Mouse (Mus musculus): ENCODE results near the gene Clhc1. TPM values are rescaled to one million over a fixed set of nuclear protein-coding genes. Genes with fewer than 3 reads are reported as not detected.
A peak's percentile ranks its signal among the peaks of the same experiment; 100 is the strongest.
"Not testable (repeated sequence)": the region's sequence is repeated elsewhere in the genome, so short reads cannot be mapped to it uniquely, and the experiment has no call there.

The Clhc1 gene
- total RNA-seq, 2 experiments from 2014 or later, result 0.21 TPM; not detected in 1

GRCm38 (mm10) chr11:29544225-29544945 is 3.4 kb upstream of the Clhc1 start:
- Histone ChIP-seq H3K4me3 (no peak overlapping the region), H3K27ac (no peak overlapping the region)
- DNase-seq (ENCODE audit: extremely low spot score in 1 of 2, low spot score in 2 of 2), result no peak
- intact Hi-C loops (cut with DNase I), result no loop called here
- TF ChIP-seq CTCF (IDR thresholded peaks at IDR 0.05), result no peak

- not testable (repeated sequence) for H3K4me3 ChIP-seq; H3K27ac ChIP-seq; DNase-seq (ENCODE audit: extremely low spot score in 1 of 2, low spot score in 2 of 2)
- intact Hi-C loops (cut with DNase I), result loop anchor here (5.0 kb wide), 1 partner anchor 337 kb away; no protein-coding TSS in a partner anchor
Observed at GRCm38 (mm10) chr11:29545150-29545752, 2.5 kb upstream of the Clhc1 start.

DNA sequence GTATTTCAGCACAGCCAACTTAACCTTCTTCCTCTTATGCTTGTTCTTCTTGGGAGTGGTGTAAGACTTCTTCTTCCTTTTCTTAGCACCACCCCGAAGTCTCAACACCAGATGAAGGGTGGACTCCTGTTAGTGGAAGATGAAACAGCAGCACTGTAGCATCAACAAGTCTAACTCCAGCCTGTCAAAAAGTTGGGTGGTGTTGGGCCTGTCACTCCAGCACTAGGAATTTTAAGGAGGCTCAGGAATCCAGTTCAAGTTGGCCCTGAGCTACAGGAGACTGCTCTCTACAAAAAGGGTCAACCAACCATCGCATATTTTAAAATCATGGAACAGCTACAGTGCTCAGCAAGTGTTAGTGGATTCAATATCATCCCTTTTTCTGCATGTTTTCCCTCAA is 1.5 kb upstream of the Clhc1 start:
- not testable (repeated sequence) for DNase-seq (ENCODE audit: extremely low spot score in 1 of 2, low spot score in 2 of 2); H3K27ac ChIP-seq; H3K4me3 ChIP-seq
- intact Hi-C loops (cut with DNase I), result loop anchor here (2.0 to 5.0 kb wide), 2 partner anchors 19 to 336 kb away; partner anchors contain the start of gene Mtif2

DNA sequence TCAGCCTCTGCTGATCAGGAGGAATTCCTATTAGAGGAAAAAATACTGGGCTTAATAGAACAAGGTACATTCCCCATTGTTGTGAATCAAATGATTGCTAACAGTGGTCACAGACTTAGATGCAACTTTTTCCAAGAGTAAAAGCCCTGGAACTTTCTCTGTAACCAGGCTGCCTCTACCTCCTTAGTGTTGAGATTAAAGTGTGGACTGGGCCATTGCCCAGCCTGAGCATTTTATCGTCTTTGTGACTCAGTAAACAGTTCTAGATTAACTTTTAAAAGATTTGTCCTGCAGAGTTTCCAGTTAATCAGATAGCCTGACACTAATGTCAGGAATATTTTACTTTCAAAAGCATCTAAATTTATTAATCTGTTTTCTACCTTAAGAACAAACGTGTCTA is 988 bp upstream of the Clhc1 start:
- intact Hi-C loops (cut with DNase I), result loop anchor here (2.0 to 5.0 kb wide), 2 partner anchors 20 to 336 kb away; partner anchors contain the start of gene Mtif2
- no peak for DNase-seq (ENCODE audit: extremely low spot score in 1 of 2, low spot score in 2 of 2)

DNA sequence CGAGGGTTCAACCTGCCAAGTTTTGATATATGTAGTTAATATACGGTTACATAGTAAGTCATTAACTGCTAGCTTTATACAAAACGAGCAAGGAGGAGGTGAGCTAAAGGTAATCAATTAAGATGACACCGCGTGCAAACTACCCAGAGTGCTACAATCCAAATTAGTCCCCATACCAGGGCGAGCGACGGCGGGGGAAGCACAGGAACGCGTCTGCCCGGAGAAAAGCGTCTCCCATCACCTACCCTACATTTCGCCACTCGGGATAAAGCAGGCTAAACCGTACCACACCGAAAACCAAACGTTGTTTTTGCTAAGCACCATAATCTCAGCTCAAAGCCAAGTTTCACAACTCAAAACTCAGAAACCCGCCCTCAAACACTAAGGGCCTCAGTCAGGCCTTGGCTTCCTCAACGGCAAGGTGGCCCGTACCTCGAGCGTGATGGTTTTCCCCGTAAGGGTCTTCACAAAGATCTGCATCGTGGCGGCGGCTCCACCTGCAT is 450 bp upstream of the Clhc1 start:
- peak overlapping the region; percentile 87 for H3K4me3 ChIP-seq
- intact Hi-C loops (cut with DNase I), result loop anchor here (2.0 to 5.0 kb wide), 2 partner anchors 20 to 335 kb away; partner anchors contain the start of gene Mtif2
- TF ChIP-seq CTCF (IDR thresholded peaks at IDR 0.05), result no peak
- H3K27ac ChIP-seq, result peak overlapping the region; percentile 98
- no peak for DNase-seq (ENCODE audit: extremely low spot score in 1 of 2, low spot score in 2 of 2)

More for the DNA sequence above, 988 bp upstream of the Clhc1 start:
- peak overlapping the region; percentile 87 for H3K4me3 ChIP-seq
- no peak overlapping the region; the same call in 1 of the 2 replicates for H3K27ac ChIP-seq
- TF ChIP-seq CTCF (IDR thresholded peaks at IDR 0.05), result no peak

- DNase-seq (ENCODE audit: extremely low spot score in 1 of 2, low spot score in 2 of 2), result no peak
- Histone ChIP-seq H3K27ac (peak overlapping the region; percentile 98), H3K4me3 (peak overlapping the region; percentile 87)
- no peak for TF ChIP-seq CTCF (IDR thresholded peaks at IDR 0.05)
- intact Hi-C loops (cut with DNase I), result loop anchor here (1.0 to 5.0 kb wide), 3 partner anchors 145 to 334 kb away; no protein-coding TSS in a partner anchor
Observed at GRCm38 (mm10) chr11:29548504-29549424, 1.0 kb downstream of the Clhc1 start.

DNA sequence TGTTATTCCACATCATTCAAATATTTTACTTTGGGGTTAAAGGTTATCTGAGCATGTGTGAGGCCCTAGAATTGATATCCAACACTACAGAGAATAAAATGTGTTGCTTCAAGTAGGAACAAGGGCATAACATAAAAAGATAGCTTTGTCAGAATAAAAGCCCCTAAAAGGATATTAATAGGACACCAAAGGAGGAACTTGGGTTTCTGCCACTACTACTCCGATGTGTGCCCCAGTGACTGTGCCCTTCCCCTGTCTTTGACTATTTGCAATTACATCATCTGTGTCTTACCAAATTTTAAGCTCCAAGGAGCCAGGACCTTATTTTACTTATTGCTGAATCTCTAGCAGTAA is 1.7 kb downstream of the Clhc1 start:
- DNase-seq (ENCODE audit: extremely low spot score in 1 of 2, low spot score in 2 of 2), result no peak
- Histone ChIP-seq H3K4me3 (no peak overlapping the region), H3K27ac (no peak overlapping the region)
- TF ChIP-seq CTCF (IDR thresholded peaks at IDR 0.05), result no peak; the same call in 1 of the 2 replicates
- intact Hi-C loops (cut with DNase I), result loop anchor here (2.0 to 5.0 kb wide), 2 partner anchors 167 to 333 kb away; no protein-coding TSS in a partner anchor

GRCm38 (mm10) chr11:29560452-29560851 is 12.7 kb downstream of the Clhc1 start:
- no peak overlapping the region for H3K4me3 ChIP-seq
- no peak for DNase-seq (ENCODE audit: extremely low spot score in 1 of 2, low spot score in 2 of 2)
- intact Hi-C loops (cut with DNase I), result no loop called here
- TF ChIP-seq CTCF (IDR thresholded peaks at IDR 0.05), result no peak
- no peak overlapping the region for H3K27ac ChIP-seq

DNA sequence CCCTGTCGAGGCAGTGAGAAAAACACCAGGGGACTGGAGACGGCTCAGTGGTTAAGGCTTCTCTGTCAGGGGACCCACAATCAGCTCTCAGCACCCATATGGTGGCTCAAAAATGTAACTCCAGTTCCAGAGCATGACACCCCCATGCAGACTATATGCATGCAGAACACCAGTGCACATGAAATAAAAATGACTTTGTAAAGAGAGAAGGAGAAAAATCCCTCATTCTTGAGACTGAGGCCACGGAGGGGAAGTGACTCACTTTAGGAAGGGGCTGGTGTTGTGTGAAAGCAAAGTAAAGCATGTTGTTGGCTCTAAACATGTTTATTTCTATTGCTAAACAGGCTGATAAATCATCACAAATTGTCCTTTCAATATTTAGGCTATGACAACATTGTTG is 13.2 kb downstream of the Clhc1 start:
- H3K27ac ChIP-seq, result no peak overlapping the region
- TF ChIP-seq CTCF (IDR thresholded peaks at IDR 0.05), result no peak
- DNase-seq (ENCODE audit: extremely low spot score in 1 of 2, low spot score in 2 of 2), result no peak
- H3K4me3 ChIP-seq, result no peak overlapping the region
- intact Hi-C loops (cut with DNase I), result no loop called here

- no peak overlapping the region for H3K27ac ChIP-seq
- intact Hi-C loops (cut with DNase I), result no loop called here
- H3K4me3 ChIP-seq, result no peak overlapping the region
- no peak for DNase-seq (ENCODE audit: extremely low spot score in 1 of 2, low spot score in 2 of 2)
- no peak for TF ChIP-seq CTCF (IDR thresholded peaks at IDR 0.05)
Observed at GRCm38 (mm10) chr11:29563406-29563805, 15.7 kb downstream of the Clhc1 start.

DNA sequence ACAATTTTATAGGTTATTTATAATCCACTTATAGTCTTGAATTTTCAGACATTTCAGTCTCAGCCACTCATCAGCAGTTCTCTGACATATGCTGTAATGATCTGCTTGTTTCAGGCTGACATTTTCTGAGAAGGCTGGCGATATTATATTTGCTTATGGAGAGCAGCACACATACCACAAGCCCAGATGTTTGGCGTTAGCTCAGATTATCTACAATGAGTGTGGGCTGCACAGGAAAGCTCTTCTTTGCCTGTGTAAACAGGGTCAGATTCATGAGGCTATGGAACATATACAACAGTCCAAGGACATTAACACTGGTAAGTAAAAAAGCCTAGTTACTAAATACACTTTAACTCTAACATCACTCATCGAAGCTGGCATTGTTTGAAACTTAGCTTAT is 23.8 kb downstream of the Clhc1 start:
- TF ChIP-seq CTCF (IDR thresholded peaks at IDR 0.05), result no peak
- no peak overlapping the region for H3K27ac ChIP-seq
- H3K4me3 ChIP-seq, result no peak overlapping the region
- DNase-seq (ENCODE audit: extremely low spot score in 1 of 2, low spot score in 2 of 2), result no peak
- intact Hi-C loops (cut with DNase I), result no loop called here
